Mouse (Mus musculus) heart, postnatal 36 days (tissue): ENCODE data around the gene Rab1b. TPM values are rescaled to one million over a fixed set of nuclear protein-coding genes. Genes with fewer than 3 reads are reported as not detected.

Source experiments
- DNase-seq, 2 experiments: peaks; one replicate each; pipeline ENCODE4 v3.0.0; 2021 to 2022
- intact Hi-C: fragments of 180-260 bp; cut with DNase I; formaldehyde crosslinking; loops from one replicate; pipeline ENCODE4 v1.15.1; 2025
- total RNA-seq, 2 experiments: library from RNA; stranded (reverse); gene quantifications; 2 replicates each; pipeline ENCODE4 v1.2.3; 2021

Gene Rab1b
- total RNA-seq, 2 experiments from 2014 or later: 176 to 201 TPM

DNA sequence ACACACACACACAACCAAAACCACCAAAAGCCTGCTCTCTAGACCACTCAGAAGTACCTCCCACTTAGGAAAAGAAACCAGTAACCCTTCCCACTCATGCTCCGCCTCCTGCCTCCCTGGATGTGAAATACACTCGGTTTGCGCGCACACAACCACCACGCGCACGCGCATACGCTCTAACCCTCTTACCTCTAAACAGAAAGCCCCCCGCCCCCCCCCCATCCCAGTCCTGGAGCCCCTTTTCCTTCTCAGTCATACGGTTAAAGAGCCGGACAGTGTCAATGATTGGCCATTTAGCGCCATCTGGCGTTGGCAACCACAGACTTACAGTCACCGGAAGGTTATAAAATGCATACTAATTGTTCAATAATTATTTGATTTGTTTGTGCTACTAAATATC is 33.8 kb downstream of the Rab1b start:
- intact Hi-C loops: loop anchor here (1.0 kb wide), 2 partner anchors 17 to 58 kb away; no protein-coding TSS in a partner anchor
- DNase-seq: peak; percentile 66 to 81

- DNase-seq: no peak
Observed at GRCm38 (mm10) chr19:5072389-5073019, 34.4 kb downstream of the Rab1b start.

DNA sequence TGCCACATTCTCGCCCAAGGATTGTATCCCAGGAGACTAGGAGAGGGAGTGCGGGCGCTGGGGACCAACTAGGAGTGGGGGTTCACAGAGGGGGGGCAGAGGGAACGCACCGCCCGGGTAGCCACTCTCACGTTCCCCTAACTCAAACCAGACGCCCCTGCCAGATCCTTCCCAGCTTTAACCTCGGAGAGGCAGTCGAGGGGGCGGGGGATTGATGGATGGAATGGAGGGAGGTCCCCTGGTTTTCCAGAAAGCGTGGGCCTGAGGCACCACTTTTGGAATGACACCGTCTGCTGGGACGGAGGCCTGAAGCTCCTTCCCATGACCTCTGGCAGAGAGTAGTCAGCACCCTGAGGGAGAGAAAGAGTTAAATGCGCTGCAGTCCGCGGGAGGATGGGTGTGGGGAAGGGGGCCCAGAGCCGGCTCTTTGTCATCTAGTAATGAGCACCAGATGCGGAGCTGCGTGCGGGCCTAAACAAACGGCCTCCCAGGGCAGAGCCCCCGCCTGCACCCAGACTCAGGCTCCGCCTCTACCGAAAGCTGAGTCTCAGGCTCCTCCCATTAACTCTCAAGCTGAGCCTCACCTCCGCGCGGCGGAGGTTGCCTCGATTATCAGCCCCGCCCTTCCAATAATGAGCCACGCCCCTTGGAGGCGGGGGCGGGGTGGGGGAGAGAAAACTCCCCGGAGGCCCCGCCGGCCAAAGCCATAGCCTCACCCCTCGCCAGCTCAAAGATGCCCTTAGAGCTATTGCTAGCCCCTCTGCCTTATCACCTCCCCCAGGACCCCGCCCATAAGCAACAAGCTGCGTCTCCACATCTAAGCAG is 35.1 kb downstream of the Rab1b start:
- intact Hi-C loops: no loop called here
- peak; percentile 73 to 81 for DNase-seq

More at GRCm38 (mm10) chr19:5072389-5073019, 34.4 kb downstream of the Rab1b start:
- intact Hi-C loops: loop anchor here (1.0 kb wide), 2 partner anchors 16 to 57 kb away; no protein-coding TSS in a partner anchor

DNA sequence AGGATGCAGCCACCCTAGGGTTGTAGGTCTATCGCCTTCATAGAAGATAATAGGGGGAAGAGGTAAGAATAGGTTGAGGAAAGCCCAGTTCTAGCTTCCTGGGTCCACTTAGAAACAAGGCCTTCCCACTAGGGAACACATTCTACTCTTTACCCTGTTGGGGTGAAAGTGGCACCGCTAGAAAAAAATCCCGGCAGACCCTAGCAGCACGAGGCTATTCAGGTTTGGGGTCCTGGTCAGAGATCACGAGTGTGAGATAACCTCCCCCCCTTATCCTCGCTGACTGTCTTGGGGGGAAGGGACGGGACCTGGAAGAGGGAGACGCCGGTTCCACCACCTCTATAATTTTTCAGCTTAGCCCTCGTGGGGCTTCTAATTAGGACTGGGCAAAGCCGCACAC is 35.8 kb downstream of the Rab1b start:
- DNase-seq: no peak
- intact Hi-C loops: no loop called here

DNA sequence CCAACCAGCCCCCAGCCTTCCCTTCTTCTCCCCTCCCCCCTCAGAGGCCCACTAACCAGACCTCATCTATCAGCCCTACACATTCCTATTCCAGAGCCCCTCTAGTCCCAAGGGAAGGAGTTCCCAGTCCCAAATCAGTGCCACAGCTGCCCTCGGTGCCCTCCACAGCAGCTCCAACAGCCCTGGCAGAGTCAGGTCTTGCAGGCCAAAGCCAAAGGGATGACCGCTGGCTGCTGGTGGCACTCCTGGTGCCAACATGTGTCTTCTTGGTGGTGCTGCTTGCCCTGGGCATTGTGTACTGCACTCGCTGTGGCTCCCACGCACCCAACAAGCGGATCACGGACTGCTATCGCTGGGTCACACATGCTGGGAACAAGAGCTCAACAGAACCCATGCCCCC is 36.9 kb downstream of the Rab1b start:
- intact Hi-C loops: no loop called here
- DNase-seq: no peak

DNA sequence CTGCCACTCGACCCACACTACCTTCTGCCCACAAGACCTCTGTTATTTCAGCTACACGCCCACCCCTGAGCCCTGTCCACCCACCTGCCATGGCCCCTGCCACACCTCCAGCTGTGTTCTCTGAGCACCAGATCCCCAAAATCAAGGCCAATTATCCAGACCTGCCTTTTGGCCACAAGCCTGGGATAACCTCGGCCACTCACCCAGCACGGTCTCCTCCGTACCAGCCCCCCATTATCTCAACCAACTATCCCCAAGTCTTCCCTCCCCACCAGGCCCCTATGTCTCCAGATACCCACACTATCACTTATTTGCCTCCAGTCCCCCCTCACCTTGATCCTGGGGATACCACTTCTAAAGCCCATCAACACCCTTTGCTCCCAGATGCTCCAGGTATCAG is 37.4 kb downstream of the Rab1b start:
- DNase-seq: no peak
- intact Hi-C loops: no loop called here

- DNase-seq: peak in 1 of 2 experiments; percentile 17
- intact Hi-C loops: no loop called here
Observed at GRCm38 (mm10) chr19:5068570-5069234, 38.2 kb downstream of the Rab1b start.

GRCm38 (mm10) chr19:5067867-5068569 is 38.9 kb downstream of the Rab1b start, which contains the start of gene Cd248:
Gene Cd248 (plus strand): TSS chr19:5068078.
- intact Hi-C loops: no loop called here
- DNase-seq: peak; percentile 75 to 81

- intact Hi-C loops: no loop called here
- DNase-seq: peak in 1 of 2 experiments; percentile 42
Observed at GRCm38 (mm10) chr19:5067040-5067799, 39.7 kb downstream of the Rab1b start.

DNA sequence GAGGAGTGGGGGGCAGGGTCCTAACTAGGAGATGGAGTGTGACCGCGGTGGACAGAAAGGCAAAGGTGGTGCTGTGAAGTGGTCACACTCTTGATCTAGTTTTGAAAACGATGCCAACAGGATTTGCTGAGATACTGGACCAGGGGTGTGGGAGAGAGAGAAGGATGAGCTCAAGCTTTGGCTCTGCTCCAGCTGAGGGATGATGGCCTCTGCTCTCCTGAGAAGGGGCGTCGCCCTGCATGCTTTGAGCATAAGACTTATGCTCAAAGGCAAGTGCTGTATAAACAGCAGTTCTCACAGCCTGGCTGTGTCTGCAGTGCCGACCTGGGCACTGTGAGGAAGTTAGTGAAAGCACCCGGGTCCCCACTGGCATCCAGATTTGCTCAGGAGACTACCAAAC is 41.8 kb downstream of the Rab1b start:
- DNase-seq: no peak
- intact Hi-C loops: no loop called here

GRCm38 (mm10) chr19:5062446-5062845 is 44.4 kb downstream of the Rab1b start:
- intact Hi-C loops: no loop called here
- DNase-seq: peak; percentile 47 to 62

DNA sequence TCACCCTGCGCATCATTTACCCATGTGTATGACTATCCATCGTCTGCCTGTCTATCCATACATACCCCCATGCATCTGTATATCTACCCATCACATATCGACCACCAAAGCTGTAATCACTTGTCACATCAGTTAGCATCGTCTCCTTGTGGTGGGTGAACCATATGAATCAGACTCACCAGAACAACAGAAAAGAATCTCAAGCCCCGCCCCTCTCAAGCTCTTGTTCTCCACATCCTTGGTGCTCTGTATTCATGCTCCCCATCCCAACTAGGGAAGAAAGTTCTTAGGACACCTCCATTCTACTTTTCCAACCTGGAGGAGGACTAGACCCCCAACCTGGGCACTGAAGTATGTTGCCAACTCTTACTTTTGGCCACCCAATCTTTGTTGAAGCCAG is 44.8 kb downstream of the Rab1b start:
- no peak for DNase-seq
- intact Hi-C loops: no loop called here

- peak; percentile 48 to 65 for DNase-seq
- intact Hi-C loops: no loop called here
Observed at GRCm38 (mm10) chr19:5060365-5061330, 46.2 kb downstream of the Rab1b start.

- DNase-seq: no peak
- intact Hi-C loops: no loop called here
Observed at GRCm38 (mm10) chr19:5058801-5059771, 47.8 kb downstream of the Rab1b start.

- DNase-seq: no peak
- intact Hi-C loops: no loop called here
Observed at GRCm38 (mm10) chr19:5057876-5058775, 48.7 kb downstream of the Rab1b start.

- DNase-seq: no peak
- intact Hi-C loops: loop anchor here (1.0 kb wide), 1 partner anchor 17 kb away; no protein-coding TSS in a partner anchor
Observed at GRCm38 (mm10) chr19:5056251-5056650, 50.6 kb downstream of the Rab1b start.
